Mouse (Mus musculus) limb, embryonic 13.5 days (tissue): ENCODE measurements around the gene Skap1. TPM values are rescaled to one million over a fixed set of nuclear protein-coding genes. Genes with fewer than 3 reads are reported as not detected.
"Not testable (repeated sequence)": the region's sequence is repeated elsewhere in the genome, so short reads cannot be mapped to it uniquely, and the experiment has no call there.

Experiments used
- ATAC-seq: fragments of 200-750 bp; cut with Nextera tagmentation; 2 replicates; pipeline ENCODE4 v1.8.0; 2017; ENCODE audit warnings: low read depth, moderate number of reproducible peaks, moderate TSS enrichment; ENCODE audit not compliant: low FRiP score
- H3K27ac ChIP-seq: fragments of 300-500 bp; sonication (generic); 2 replicates; pipeline ENCODE4 v1.5.1; 2015; ENCODE audit warnings: inconsistent platforms, mild to moderate bottlenecking, moderate library complexity
- H3K27me3 ChIP-seq: fragments of 300-500 bp; sonication (generic); 2 replicates; pipeline ENCODE4 v1.6.1; 2015; ENCODE audit warnings: mild to moderate bottlenecking, inconsistent platforms
- H3K36me3 ChIP-seq: fragments of 300-500 bp; sonication (generic); 2 replicates; pipeline ENCODE4 v1.6.1; 2015; ENCODE audit warnings: inconsistent platforms, mild to moderate bottlenecking, moderate library complexity
- H3K4me1 ChIP-seq: fragments of 300-500 bp; sonication (generic); 2 replicates; pipeline ENCODE4 v1.6.1; 2015; ENCODE audit warnings: inconsistent platforms
- H3K4me2 ChIP-seq: fragments of 300-500 bp; sonication (generic); replicated peaks from 2 replicates; pipeline ENCODE4 v1.6.1; 2015; ENCODE audit warnings: inconsistent platforms, mild to moderate bottlenecking, moderate library complexity
- H3K4me3 ChIP-seq: fragments of 300-500 bp; sonication (generic); 2 replicates; pipeline ENCODE4 v1.5.1; 2015; ENCODE audit warnings: moderate library complexity, mild to moderate bottlenecking, inconsistent platforms
- H3K9ac ChIP-seq: fragments of 300-500 bp; sonication (generic); 2 replicates; pipeline ENCODE4 v1.6.1; 2015; ENCODE audit warnings: mild to moderate bottlenecking, inconsistent platforms
- H3K9me3 ChIP-seq: fragments of 300-500 bp; sonication (generic); 2 replicates; pipeline ENCODE4 v1.6.1; 2016; ENCODE audit warnings: inconsistent platforms
- WGBS: fragments of 180-500 bp; shearing (Covaris S2); methylation state at CpG from one replicate; pipeline ENCODE4 v1.1.7; 2015; 5-methylcytosine and 5-hydroxymethylcytosine counted together
- polyA plus RNA-seq: library from polyadenylated mRNA; unstranded; fragments of >200 nt; fragmentation: Nextera tagmentation; extraction: Ambion mirVana; gene quantifications from 2 replicates; pipeline ENCODE4 v1.2.1, GENCODE M21; 2015

Gene Skap1
- polyA plus RNA-seq, 1 experiment from 2014 or later = 0.61 TPM

DNA sequence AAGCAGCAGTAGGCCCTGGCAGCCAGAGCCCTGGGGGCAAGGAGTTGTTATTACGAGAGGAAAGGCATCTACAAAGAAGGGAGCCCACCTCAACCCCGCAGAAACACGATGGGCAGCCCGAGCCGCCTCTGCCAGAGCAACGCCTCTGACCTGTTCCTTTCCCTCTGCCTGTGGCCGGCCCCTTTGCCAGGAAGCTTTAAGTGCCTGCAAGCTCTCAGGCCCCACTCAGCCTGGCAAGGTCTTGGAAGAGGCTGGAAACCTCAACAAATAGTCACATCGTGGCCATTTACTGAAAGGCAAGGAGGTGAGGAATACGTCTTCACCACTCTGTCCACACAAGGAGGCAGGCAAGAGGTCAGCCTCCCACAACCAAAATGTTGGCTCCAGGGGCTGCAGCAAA lies 303.8 kb downstream of the Skap1 start:
- H3K27me3 ChIP-seq = no peaks in the 10 kb centered on the region
- H3K4me2 ChIP-seq = no peak overlapping the region
- H3K4me1 ChIP-seq = peaks cover 9% of the 10 kb centered on the region; the same call in 1 of the 2 replicates
- ATAC-seq = no peak
- H3K27ac ChIP-seq = no peak overlapping the region
- 0 out of 2 replicates have a peak overlapping the region, but pooled peaks have one; percentile 26 for H3K9ac ChIP-seq
- peaks cover 56% of the 10 kb centered on the region for H3K36me3 ChIP-seq
- 60% methylated on average over 9 of the region's 9 CpGs for WGBS
- H3K9me3 ChIP-seq = no peaks in the 10 kb centered on the region
- no peak overlapping the region for H3K4me3 ChIP-seq

DNA sequence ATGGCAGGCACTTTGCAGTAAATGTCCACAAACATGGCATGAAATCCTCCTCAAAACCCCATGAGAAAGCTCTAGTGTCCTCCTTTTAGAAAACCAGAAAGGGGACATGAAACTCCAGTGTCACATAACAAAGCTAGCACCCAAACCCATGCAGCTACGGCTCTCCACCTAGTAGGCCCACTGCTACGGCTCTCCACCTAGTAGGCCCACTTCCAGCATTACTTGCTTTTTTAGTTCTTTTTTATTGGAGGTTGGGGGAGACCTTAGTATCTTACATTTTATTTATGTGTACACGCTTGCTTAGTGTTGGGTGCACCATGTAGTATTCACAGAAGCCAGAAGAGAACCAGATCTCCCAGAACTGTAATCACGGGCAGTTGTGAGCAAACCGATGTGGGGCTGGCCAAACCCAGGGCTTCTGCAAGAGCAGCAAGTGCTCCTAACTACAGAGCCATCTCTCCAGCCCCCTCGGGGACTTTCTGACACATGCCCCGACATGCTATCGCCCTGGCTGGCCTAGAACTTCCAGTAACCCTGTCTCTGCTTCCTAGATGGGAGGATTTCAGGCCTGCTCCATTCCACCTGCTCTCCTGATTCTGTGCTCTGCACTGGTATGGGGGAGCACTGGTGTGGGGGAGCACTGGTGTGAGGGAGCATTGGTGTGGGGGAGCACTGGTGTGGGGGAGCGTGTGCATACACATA lies 307.0 kb downstream of the Skap1 start:
- ATAC-seq = no peak
- Histone ChIP-seq H3K27ac (no peak overlapping the region), H3K4me3 (no peak overlapping the region), H3K36me3 (peaks cover 59% of the 10 kb centered on the region), H3K4me2 (no peak overlapping the region), H3K9me3 (no peaks in the 10 kb centered on the region), H3K9ac (no peak overlapping the region), H3K4me1 (peaks cover 22% of the 10 kb centered on the region), H3K27me3 (no peaks in the 10 kb centered on the region)
- 89% methylated on average over 9 of the region's 9 CpGs for WGBS

DNA sequence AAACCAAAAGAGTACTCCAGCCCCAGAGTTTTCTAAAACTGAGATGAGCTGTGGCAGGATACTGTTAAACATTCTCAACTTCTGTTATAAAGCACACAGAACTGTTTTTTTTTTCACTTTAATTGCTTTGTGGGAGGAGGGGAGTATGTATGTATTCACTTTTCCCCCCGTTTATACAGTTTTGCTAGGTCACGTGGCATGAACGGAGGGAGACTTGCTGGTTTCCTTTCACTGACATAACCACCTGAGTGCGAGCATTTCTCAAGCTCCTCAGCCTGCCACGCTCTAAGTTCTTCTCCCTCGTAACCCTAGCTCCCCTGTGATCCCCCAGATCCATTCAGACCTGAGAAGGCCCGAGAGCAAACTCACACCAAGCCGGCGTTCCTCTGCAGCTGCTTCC lies 308.0 kb downstream of the Skap1 start:
- no peak for ATAC-seq
- H3K4me1 ChIP-seq = peaks cover 28% of the 10 kb centered on the region
- H3K9me3 ChIP-seq = no peaks in the 10 kb centered on the region
- no peak overlapping the region for H3K4me3 ChIP-seq
- 89% methylated on average over 9 of the region's 9 CpGs for WGBS
- H3K9ac ChIP-seq = no peak overlapping the region
- H3K4me2 ChIP-seq = no peak overlapping the region
- H3K27ac ChIP-seq = no peak overlapping the region
- no peaks in the 10 kb centered on the region for H3K27me3 ChIP-seq
- H3K36me3 ChIP-seq = peaks cover 59% of the 10 kb centered on the region

GRCm38 (mm10) chr11:96774536-96774935 lies 310.1 kb downstream of the Skap1 start:
- no peak overlapping the region for H3K4me2 ChIP-seq
- no peak overlapping the region for H3K9ac ChIP-seq
- no peak overlapping the region for H3K4me3 ChIP-seq
- H3K27me3 ChIP-seq = no peaks in the 10 kb centered on the region
- H3K36me3 ChIP-seq = peaks cover 40% of the 10 kb centered on the region
- WGBS = 82% methylated on average over 3 of the region's 3 CpGs
- ATAC-seq = no peak
- H3K27ac ChIP-seq = no peak overlapping the region
- no peaks in the 10 kb centered on the region for H3K9me3 ChIP-seq
- H3K4me1 ChIP-seq = peaks cover 29% of the 10 kb centered on the region

DNA sequence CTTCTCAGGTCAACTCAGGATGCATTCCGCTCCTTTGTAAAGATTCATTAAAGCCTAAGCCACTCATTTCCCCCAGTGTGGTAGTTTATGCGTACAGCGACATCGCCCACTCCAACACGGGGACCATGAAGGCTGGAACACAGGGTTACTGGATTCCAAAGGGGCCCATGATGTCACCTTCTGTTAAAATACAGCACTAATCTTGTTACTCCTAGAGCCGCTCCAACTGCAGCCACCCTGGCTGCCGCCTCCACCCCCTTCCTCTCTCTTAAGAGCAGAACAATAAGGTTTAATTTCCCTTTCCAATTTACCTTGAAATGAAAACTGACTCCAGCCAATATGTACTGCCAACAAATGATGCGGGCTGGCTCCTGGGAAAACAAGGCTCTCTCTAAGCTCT lies 310.7 kb downstream of the Skap1 start:
- Histone ChIP-seq H3K4me1 (peaks cover 29% of the 10 kb centered on the region), H3K9me3 (no peaks in the 10 kb centered on the region), H3K27ac (no peak overlapping the region), H3K9ac (no peak overlapping the region), H3K27me3 (no peaks in the 10 kb centered on the region), H3K4me2 (no peak overlapping the region; the same call in 1 of the 2 replicates), H3K36me3 (peaks cover 35% of the 10 kb centered on the region), H3K4me3 (no peak overlapping the region)
- 65% methylated on average over 8 of the region's 8 CpGs for WGBS
- no peak for ATAC-seq

- Histone ChIP-seq H3K4me3 (0 out of 2 replicates have a peak overlapping the region, but pooled peaks have one; percentile 3), H3K4me2 (no peak overlapping the region; the same call in 1 of the 2 replicates), H3K9ac (no peak overlapping the region), H3K27ac (no peak overlapping the region), H3K36me3 (peaks cover 29% of the 10 kb centered on the region), H3K27me3 (no peaks in the 10 kb centered on the region), H3K4me1 (peaks cover 29% of the 10 kb centered on the region), H3K9me3 (no peaks in the 10 kb centered on the region)
- no peak for ATAC-seq
- WGBS = 60% methylated on average over 7 of the region's 7 CpGs
Observed at GRCm38 (mm10) chr11:96775665-96776064, 311.3 kb downstream of the Skap1 start.

DNA sequence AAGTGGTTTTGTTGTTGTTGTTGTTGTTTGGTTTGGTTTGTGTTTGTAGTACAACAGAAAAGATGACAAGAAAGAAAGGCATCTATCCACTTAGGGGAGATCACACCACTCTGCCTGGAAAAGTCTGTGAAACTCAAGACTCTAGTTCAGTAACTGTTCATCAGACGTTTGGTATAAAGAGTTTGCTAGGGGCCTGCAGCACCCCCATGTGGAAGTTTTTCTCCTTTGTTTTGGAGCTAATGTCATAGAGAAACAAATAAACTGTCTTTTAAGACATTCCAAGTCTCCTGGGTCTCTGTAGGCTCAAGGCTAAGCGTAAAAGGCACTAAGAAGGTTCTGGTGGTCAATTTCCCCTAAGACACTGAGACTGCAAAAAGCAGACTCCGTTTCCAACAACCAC lies 311.7 kb downstream of the Skap1 start:
- Histone ChIP-seq H3K27ac (no peak overlapping the region), H3K9me3 (no peaks in the 10 kb centered on the region), H3K4me2 (peak overlapping the region; percentile 86), H3K4me1 (peaks cover 29% of the 10 kb centered on the region), H3K27me3 (no peaks in the 10 kb centered on the region), H3K4me3 (peak overlapping the region; percentile 69; the same call in 1 of the 2 replicates), H3K36me3 (peaks cover 25% of the 10 kb centered on the region), H3K9ac (peak overlapping the region; percentile 71; the same call in 1 of the 2 replicates)
- ATAC-seq = no peak
- 36% methylated on average over 3 of the region's 3 CpGs for WGBS

- H3K4me2 ChIP-seq = peak within 1 kb of the TSS; percentile 86
- H3K36me3 ChIP-seq = peaks cover 13% of the 10 kb centered on the region
- peak within 1 kb of the TSS; percentile 69 for H3K4me3 ChIP-seq
- peak; percentile 99 for ATAC-seq
- H3K9ac ChIP-seq = peak within 1 kb of the TSS; percentile 71
- peaks cover 29% of the 10 kb centered on the region for H3K4me1 ChIP-seq
- H3K27ac ChIP-seq = peak within 1 kb of the TSS; percentile 58; the same call in 1 of the 2 replicates
- no peaks in the 10 kb centered on the region for H3K27me3 ChIP-seq
- H3K9me3 ChIP-seq = no peaks in the 10 kb centered on the region
- 1% methylated on average over 59 of the region's 59 CpGs for WGBS
Observed at GRCm38 (mm10) chr11:96776968-96777962, 312.9 kb downstream of the Skap1 start, which contains the start of gene Snx11. Gene Snx11 (minus strand): TSS chr11:96777559.

GRCm38 (mm10) chr11:96778061-96778627 lies 313.8 kb downstream of the Skap1 start:
- not testable (repeated sequence) for H3K9me3 ChIP-seq, H3K27me3 ChIP-seq, H3K36me3 ChIP-seq, ATAC-seq
- H3K4me3 ChIP-seq = peak overlapping the region; percentile 69
- WGBS = 67% methylated on average over 10 of the region's 10 CpGs
- peak overlapping the region; percentile 86 for H3K4me2 ChIP-seq
- peak overlapping the region; percentile 71 for H3K9ac ChIP-seq
- peak overlapping the region; percentile 58; the same call in 1 of the 2 replicates for H3K27ac ChIP-seq
- H3K4me1 ChIP-seq = peaks cover 29% of the 10 kb centered on the region

- H3K4me2 ChIP-seq = no peak overlapping the region
- no peak overlapping the region for H3K4me3 ChIP-seq
- 73% methylated on average over 5 of the region's 5 CpGs for WGBS
- H3K27me3 ChIP-seq = no peaks in the 10 kb centered on the region
- no peak overlapping the region for H3K9ac ChIP-seq
- no peaks in the 10 kb centered on the region for H3K36me3 ChIP-seq
- no peak overlapping the region for H3K27ac ChIP-seq
- H3K9me3 ChIP-seq = no peaks in the 10 kb centered on the region
- H3K4me1 ChIP-seq = peaks cover 21% of the 10 kb centered on the region
- no peak for ATAC-seq
Observed at GRCm38 (mm10) chr11:96780306-96780705, 315.9 kb downstream of the Skap1 start.

- H3K36me3 ChIP-seq = no peaks in the 10 kb centered on the region
- no peaks in the 10 kb centered on the region for H3K27me3 ChIP-seq
- no peak overlapping the region for H3K4me3 ChIP-seq
- H3K9me3 ChIP-seq = no peaks in the 10 kb centered on the region
- peaks cover 12% of the 10 kb centered on the region for H3K4me1 ChIP-seq
- WGBS = 75% methylated on average over 2 of the region's 2 CpGs
- ATAC-seq = no peak
- no peak overlapping the region for H3K4me2 ChIP-seq
- H3K9ac ChIP-seq = no peak overlapping the region
- H3K27ac ChIP-seq = no peak overlapping the region
Observed at GRCm38 (mm10) chr11:96781425-96781824, 317.0 kb downstream of the Skap1 start.

- H3K27ac ChIP-seq, H3K9me3 ChIP-seq, H3K36me3 ChIP-seq, H3K27me3 ChIP-seq, H3K9ac ChIP-seq, H3K4me2 ChIP-seq, H3K4me3 ChIP-seq, H3K4me1 ChIP-seq, ATAC-seq: not testable (repeated sequence)
- 14% methylated on average over 7 of the region's 7 CpGs for WGBS
Observed at GRCm38 (mm10) chr11:96784847-96785246, 320.5 kb downstream of the Skap1 start.
